Mouse (Mus musculus) forebrain, embryonic 16.5 days (tissue): ENCODE measurements at regions not wholly inside any gene's neighbourhood (a gene's known extent, or its start where the extent isn't known, plus 50 kb on each side); places are given as distances from the start of the nearest gene placed in this dataset.
"Not testable (repeated sequence)": the region's sequence is repeated elsewhere in the genome, so short reads cannot be mapped to it uniquely, and the experiment has no call there.

Source experiments
- ATAC-seq: fragments of 200-750 bp; cut with Nextera tagmentation; 2 replicates; pipeline ENCODE4 v1.8.0; 2017; ENCODE audit warnings: mild to moderate bottlenecking, moderate library complexity
- H3K27ac ChIP-seq: fragments of 300-500 bp; sonication (generic); 2 replicates; pipeline ENCODE4 v1.5.1; 2014; ENCODE audit warnings: low read length, control low read depth
- H3K27me3 ChIP-seq: fragments of 300-500 bp; sonication (generic); replicated peaks from 2 replicates; pipeline ENCODE4 v1.6.1; 2014; ENCODE audit warnings: low read length; ENCODE audit not compliant: control insufficient read depth, insufficient read depth
- H3K36me3 ChIP-seq: fragments of 300-500 bp; sonication (generic); 2 replicates; pipeline ENCODE4 v1.6.1; 2014; ENCODE audit not compliant: control insufficient read depth, insufficient read depth
- H3K4me1 ChIP-seq: fragments of 300-500 bp; sonication (generic); replicated peaks from 2 replicates; pipeline ENCODE4 v1.6.1; 2014; ENCODE audit warnings: low read length; ENCODE audit not compliant: control insufficient read depth, insufficient read depth
- H3K4me2 ChIP-seq: fragments of 300-500 bp; sonication (generic); 2 replicates; pipeline ENCODE4 v1.6.1; 2014; ENCODE audit warnings: mild to moderate bottlenecking, low read length, control low read depth
- H3K4me3 ChIP-seq: fragments of 300-500 bp; sonication (generic); replicated peaks from 2 replicates; pipeline ENCODE4 v1.5.1; 2014; ENCODE audit warnings: mild to moderate bottlenecking, low read length, control low read depth
- H3K9ac ChIP-seq: fragments of 300-500 bp; sonication (generic); replicated peaks from 2 replicates; pipeline ENCODE4 v1.6.1; 2014; ENCODE audit warnings: low read depth, low read length, control low read depth
- H3K9me3 ChIP-seq: fragments of 300-500 bp; sonication (generic); 2 replicates; pipeline ENCODE4 v1.6.1; 2016; ENCODE audit warnings: low read length; ENCODE audit not compliant: control insufficient read depth
- WGBS: fragments of 180-500 bp; shearing (Covaris S2); extraction: QIAGEN DNeasy Blood & Tissue Kit; methylation state at CpG from one replicate; pipeline ENCODE4 v1.1.7; 2014; 5-methylcytosine and 5-hydroxymethylcytosine counted together

DNA sequence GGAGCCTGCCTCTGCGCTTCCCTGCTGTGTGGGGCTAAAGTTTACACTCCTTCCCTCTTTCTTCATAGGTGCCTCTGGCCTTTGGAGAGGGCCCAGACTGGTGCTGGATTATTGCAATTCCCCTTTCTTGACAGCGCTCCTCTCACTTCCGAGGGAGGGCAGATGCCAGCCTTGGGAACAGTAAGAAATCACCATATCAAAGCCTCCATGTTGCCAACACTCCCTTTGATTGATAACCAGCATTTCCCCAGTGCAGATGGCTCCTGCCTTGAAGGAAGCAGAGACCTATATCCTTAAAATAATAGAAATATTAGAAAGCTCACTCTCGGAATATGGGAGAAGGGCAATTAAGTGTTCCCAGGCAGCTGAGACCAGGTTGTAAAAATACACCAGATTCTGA is 63.1 kb upstream of the Cep295 start:
- H3K9ac ChIP-seq = no peak overlapping the region
- no peaks in the 10 kb centered on the region for H3K9me3 ChIP-seq
- 25% methylated on average over 4 of the region's 4 CpGs for WGBS
- H3K4me3 ChIP-seq = no peak overlapping the region
- no peaks in the 10 kb centered on the region for H3K36me3 ChIP-seq
- H3K27ac ChIP-seq = peak overlapping the region; percentile 73
- H3K4me2 ChIP-seq = no peak overlapping the region
- H3K27me3 ChIP-seq = no peaks in the 10 kb centered on the region
- ATAC-seq = peak; percentile 73
- H3K4me1 ChIP-seq = peaks cover 16% of the 10 kb centered on the region

DNA sequence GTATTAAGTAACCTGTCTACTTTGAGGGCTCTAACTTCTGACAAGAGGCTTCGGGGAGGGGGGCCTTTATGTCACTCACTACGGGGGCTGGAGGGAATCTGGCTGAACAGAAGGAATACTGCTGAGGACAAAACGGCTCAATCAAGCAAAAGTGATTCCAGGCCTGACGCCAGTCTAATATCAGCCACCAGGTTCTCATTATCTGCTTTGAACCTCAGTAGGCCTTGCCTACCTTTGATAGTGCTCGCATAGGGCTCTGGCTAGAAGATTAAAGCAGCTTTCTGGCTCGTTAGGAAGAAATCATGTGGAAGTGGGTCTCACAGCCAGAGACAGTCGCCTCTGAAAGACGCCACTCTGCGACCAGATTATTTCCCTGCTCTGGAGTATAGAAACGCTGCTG is 64.3 kb upstream of the Cep295 start:
- WGBS = 3% methylated on average over 10 of the region's 10 CpGs
- H3K9ac ChIP-seq = no peak overlapping the region
- peaks cover 16% of the 10 kb centered on the region for H3K4me1 ChIP-seq
- H3K9me3 ChIP-seq = no peaks in the 10 kb centered on the region
- H3K27me3 ChIP-seq = no peaks in the 10 kb centered on the region
- H3K4me2 ChIP-seq = peak overlapping the region; percentile 14; the same call in 1 of the 2 replicates
- no peak overlapping the region for H3K4me3 ChIP-seq
- no peaks in the 10 kb centered on the region for H3K36me3 ChIP-seq
- H3K27ac ChIP-seq = peak overlapping the region; percentile 73
- peak; percentile 80 for ATAC-seq

DNA sequence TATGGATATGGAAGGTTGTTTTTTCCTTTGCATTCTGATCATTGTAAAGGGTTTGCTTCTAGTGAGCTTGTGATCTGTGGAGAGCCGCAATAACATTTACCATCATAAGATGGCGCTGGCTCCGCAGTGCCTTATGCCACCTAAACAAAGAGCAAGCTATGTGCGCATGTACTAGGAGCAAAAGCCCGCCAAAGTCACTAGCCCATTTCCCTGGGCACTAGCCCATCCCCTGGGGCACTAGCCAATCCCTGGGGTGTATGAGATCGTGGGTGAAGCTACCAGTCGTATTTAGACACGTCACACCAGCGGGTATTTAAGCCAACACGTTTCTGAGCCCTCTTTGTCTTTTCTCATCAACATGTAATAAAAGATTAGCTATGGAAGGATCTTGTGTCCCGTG is 59.0 kb upstream of the Smco4 start:
- H3K4me3 ChIP-seq, H3K9ac ChIP-seq, H3K27ac ChIP-seq, H3K27me3 ChIP-seq, H3K4me1 ChIP-seq, H3K36me3 ChIP-seq, H3K4me2 ChIP-seq, H3K9me3 ChIP-seq: not testable (repeated sequence)
- ATAC-seq = peak; percentile 36; the same call in 1 of the 2 replicates
- WGBS = 65% methylated on average over 11 of the region's 11 CpGs

DNA sequence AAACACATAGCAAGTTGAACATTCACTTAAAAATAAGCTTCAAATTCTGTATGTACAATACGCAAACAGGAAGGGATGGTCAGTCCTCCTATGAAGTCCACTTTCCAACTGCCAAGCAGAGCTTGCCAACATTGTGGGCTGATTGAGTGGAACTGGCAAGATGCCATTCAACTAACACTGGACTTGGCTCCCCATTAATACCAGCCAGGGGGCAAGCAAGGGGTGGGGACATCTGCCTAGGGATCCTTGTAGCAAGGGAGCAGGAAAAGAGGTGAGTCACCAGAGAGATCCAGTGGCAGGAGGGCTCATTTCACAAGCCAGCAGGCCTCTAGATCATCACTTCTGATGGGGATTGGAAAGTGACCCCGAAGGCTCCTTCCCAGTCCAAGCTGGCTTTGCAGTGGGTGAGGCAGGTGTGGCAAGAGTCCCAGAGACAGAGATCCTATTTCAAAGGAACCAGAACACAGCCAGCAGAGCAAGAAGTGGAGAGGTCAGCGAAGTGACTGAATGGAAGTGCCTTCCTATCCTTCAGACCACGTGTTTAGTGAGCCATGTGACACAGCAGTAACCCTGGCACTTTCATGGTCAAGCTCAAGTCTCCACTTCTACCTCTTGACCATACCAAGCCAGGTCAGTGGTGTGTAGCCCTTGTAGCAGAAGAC is 53.8 kb upstream of the Smco4 start:
- Histone ChIP-seq H3K4me2 (no peak overlapping the region), H3K4me3 (no peak overlapping the region), H3K4me1 (no peaks in the 10 kb centered on the region), H3K36me3 (no peaks in the 10 kb centered on the region), H3K27me3 (no peaks in the 10 kb centered on the region), H3K9me3 (no peaks in the 10 kb centered on the region), H3K9ac (no peak overlapping the region), H3K27ac (no peak overlapping the region)
- WGBS = 71% methylated on average over 4 of the region's 4 CpGs
- peak; percentile 28; the same call in 1 of the 2 replicates for ATAC-seq

DNA sequence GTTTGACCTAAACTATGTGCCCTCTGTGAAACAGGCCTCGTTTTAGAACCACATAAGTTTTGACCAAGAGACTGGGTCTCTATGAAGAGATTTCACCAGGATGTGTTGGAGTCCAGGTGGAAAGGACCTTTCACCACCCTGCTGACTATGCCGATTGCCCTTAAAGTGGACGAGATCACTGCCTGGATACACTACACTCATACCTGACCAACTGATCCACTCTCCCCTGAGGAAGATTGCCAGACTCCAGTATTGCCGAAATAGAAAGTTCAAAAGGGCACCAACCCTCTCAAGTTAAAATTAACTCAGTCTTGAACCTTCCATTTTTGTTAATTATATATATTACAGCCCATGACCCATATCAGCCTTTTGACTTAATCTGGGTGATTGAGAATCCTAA is 51.1 kb upstream of the Smco4 start:
- Histone ChIP-seq H3K9me3 (no peaks in the 10 kb centered on the region), H3K36me3 (no peaks in the 10 kb centered on the region), H3K27me3 (no peaks in the 10 kb centered on the region), H3K27ac (no peak overlapping the region), H3K4me2 (no peak overlapping the region), H3K9ac (no peak overlapping the region), H3K4me1 (no peaks in the 10 kb centered on the region), H3K4me3 (no peak overlapping the region)
- 89% methylated on average over 4 of the region's 4 CpGs for WGBS
- no peak for ATAC-seq
